Mouse (Mus musculus) ES-Bruce4 (cell line): Measurements from ENCODE around the gene Gm5148. TPM values are rescaled to one million over a fixed set of nuclear protein-coding genes. Genes with fewer than 3 reads are reported as not detected.
A peak's percentile ranks its signal among the peaks of the same experiment; 100 is the strongest.

ENCODE experiments used
- H3K27ac ChIP-seq: 2 replicates; pipeline ENCODE4 v1.5.1; 2012; ENCODE audit warnings: low read length, inconsistent platforms; ENCODE audit not compliant: insufficient read depth
- H3K27me3 ChIP-seq: 2 replicates; pipeline ENCODE4 v1.6.1; 2012; ENCODE audit warnings: mild to moderate bottlenecking, low read length, inconsistent platforms; ENCODE audit not compliant: control insufficient read depth, poor library complexity, insufficient read depth, severe bottlenecking
- H3K36me3 ChIP-seq: 2 replicates; pipeline ENCODE4 v1.6.1; 2012; ENCODE audit warnings: inconsistent platforms, mild to moderate bottlenecking, low read length, moderate library complexity; ENCODE audit not compliant: control insufficient read depth, poor library complexity, insufficient read depth, severe bottlenecking
- H3K4me1 ChIP-seq: one replicate; pipeline ENCODE4 v1.8.1; 2011; ENCODE audit warnings: low read length; ENCODE audit not compliant: control insufficient read depth, insufficient read depth
- H3K4me3 ChIP-seq: 2 replicates; pipeline ENCODE4 v1.5.1; 2011; ENCODE audit warnings: low read depth, mild to moderate bottlenecking, low read length
- H3K9ac ChIP-seq: 2 replicates; pipeline ENCODE4 v1.6.1; 2012; ENCODE audit warnings: low read depth, mild to moderate bottlenecking, inconsistent platforms; ENCODE audit not compliant: poor library complexity, severe bottlenecking
- H3K9me3 ChIP-seq: replicated peaks from 2 replicates; pipeline ENCODE4 v1.6.1; 2012; ENCODE audit warnings: mild to moderate bottlenecking, low read length, inconsistent platforms; ENCODE audit not compliant: control insufficient read depth, poor library complexity, insufficient read depth, severe bottlenecking
- CTCF ChIP-seq: IDR thresholded peaks from one replicate; pipeline ENCODE4 v1.8.1; 2011; ENCODE audit warnings: low read depth, low read length
- EP300 ChIP-seq: IDR thresholded peaks from 2 replicates; pipeline ENCODE4 v1.6.1; 2011; ENCODE audit warnings: low read depth, low read length; ENCODE audit not compliant: insufficient read depth
- POLR2A ChIP-seq: IDR thresholded peaks from one replicate; pipeline ENCODE4 v1.8.1; 2011; ENCODE audit warnings: low read length; ENCODE audit not compliant: insufficient read depth
- polyA plus RNA-seq: library from polyadenylated mRNA; stranded (reverse); fragments of >200 nt; gene quantifications from 2 replicates; pipeline ENCODE4 v1.2.4, GENCODE M21; 2011; ENCODE audit warnings: low read depth; ENCODE audit not compliant: missing spikeins, insufficient read depth, insufficient read length

Gene Gm5148
- polyA plus RNA-seq, 1 experiment = 3.1 TPM

- H3K27ac ChIP-seq = no peak overlapping the region
- no peaks in the 10 kb centered on the region for H3K9me3 ChIP-seq
- TF ChIP-seq EP300 = no peak
- no peak for TF ChIP-seq CTCF
- no peak for TF ChIP-seq POLR2A
- H3K9ac ChIP-seq = no peak overlapping the region
- no peaks in the 10 kb centered on the region for H3K27me3 ChIP-seq
- no peak overlapping the region for H3K4me3 ChIP-seq
- H3K4me1 ChIP-seq = peaks cover 12% of the 10 kb centered on the region
- H3K36me3 ChIP-seq = no peaks in the 10 kb centered on the region
These were observed 49.2 kb downstream of the Gm5148 start for GRCm38 (mm10) chr3:37675056-37675525.

- H3K9me3 ChIP-seq = peaks cover 11% of the 10 kb centered on the region; the same call in 1 of the 2 replicates
- H3K4me1 ChIP-seq = peaks cover 12% of the 10 kb centered on the region
- TF ChIP-seq EP300 (peak; percentile 91), POLR2A (no peak), CTCF (no peak)
- no peak overlapping the region for H3K4me3 ChIP-seq
- no peak overlapping the region for H3K27ac ChIP-seq
- no peaks in the 10 kb centered on the region for H3K36me3 ChIP-seq
- no peaks in the 10 kb centered on the region for H3K27me3 ChIP-seq
- H3K9ac ChIP-seq = no peak overlapping the region
These were observed 50.6 kb downstream of the Gm5148 start for GRCm38 (mm10) chr3:37673513-37674261.

- TF ChIP-seq POLR2A = no peak
- 0 out of 2 replicates have a peak, but pooled peaks have one; percentile 42 for TF ChIP-seq EP300
- no peak for TF ChIP-seq CTCF
- peaks cover 12% of the 10 kb centered on the region for H3K4me1 ChIP-seq
- H3K27ac ChIP-seq = no peak overlapping the region
- H3K27me3 ChIP-seq = no peaks in the 10 kb centered on the region
- H3K36me3 ChIP-seq = no peaks in the 10 kb centered on the region
- no peak overlapping the region for H3K9ac ChIP-seq
- no peak overlapping the region for H3K4me3 ChIP-seq
- peaks cover 11% of the 10 kb centered on the region; the same call in 1 of the 2 replicates for H3K9me3 ChIP-seq
These were observed 51.8 kb downstream of the Gm5148 start for GRCm38 (mm10) chr3:37672266-37673040.

GRCm38 (mm10) chr3:37669100-37669499 lies 55.2 kb downstream of the Gm5148 start:
- H3K9me3 ChIP-seq = peaks cover 11% of the 10 kb centered on the region; the same call in 1 of the 2 replicates
- no peak for TF ChIP-seq EP300
- no peak for TF ChIP-seq POLR2A
- no peak for TF ChIP-seq CTCF
- H3K9ac ChIP-seq = no peak overlapping the region
- H3K36me3 ChIP-seq = no peaks in the 10 kb centered on the region
- H3K27ac ChIP-seq = no peak overlapping the region
- H3K27me3 ChIP-seq = no peaks in the 10 kb centered on the region
- peak overlapping the region; percentile 66 for H3K4me3 ChIP-seq
- peaks cover 13% of the 10 kb centered on the region for H3K4me1 ChIP-seq

GRCm38 (mm10) chr3:37668652-37669051 lies 55.6 kb downstream of the Gm5148 start:
- Histone ChIP-seq H3K4me1 (peaks cover 10% of the 10 kb centered on the region), H3K27ac (no peak overlapping the region), H3K9me3 (peaks cover 11% of the 10 kb centered on the region; the same call in 1 of the 2 replicates), H3K9ac (no peak overlapping the region), H3K4me3 (peak overlapping the region; percentile 66), H3K36me3 (no peaks in the 10 kb centered on the region), H3K27me3 (no peaks in the 10 kb centered on the region)
- TF ChIP-seq POLR2A = peak; percentile 37
- TF ChIP-seq CTCF = no peak
- TF ChIP-seq EP300 = no peak
